Mouse (Mus musculus) lung, embryonic 15.5 days (tissue): ENCODE data around the gene Usp50. TPM values are rescaled to one million over a fixed set of nuclear protein-coding genes. Genes with fewer than 3 reads are reported as not detected.

ENCODE experiments used
- ATAC-seq: fragments of 200-750 bp; cut with Nextera tagmentation; 2 replicates; pipeline ENCODE4 v1.8.0; 2017; ENCODE audit warnings: moderate number of reproducible peaks, borderline replicate concordance; ENCODE audit not compliant: low FRiP score, low TSS enrichment; ENCODE audit errors: extremely low read depth
- H3K27ac ChIP-seq: fragments of 300-500 bp; sonication (generic); 2 replicates; pipeline ENCODE4 v1.5.1; 2015; ENCODE audit warnings: moderate library complexity, mild to moderate bottlenecking, inconsistent platforms
- H3K27me3 ChIP-seq: fragments of 300-500 bp; sonication (generic); 2 replicates; pipeline ENCODE4 v1.6.1; 2015; ENCODE audit warnings: inconsistent platforms
- H3K36me3 ChIP-seq: fragments of 300-500 bp; sonication (generic); 2 replicates; pipeline ENCODE4 v1.6.1; 2015; ENCODE audit warnings: inconsistent platforms
- H3K4me1 ChIP-seq: fragments of 300-500 bp; sonication (generic); 2 replicates; pipeline ENCODE4 v1.6.1; 2015; ENCODE audit warnings: inconsistent platforms
- H3K4me2 ChIP-seq: fragments of 300-500 bp; sonication (generic); 2 replicates; pipeline ENCODE4 v1.6.1; 2015; ENCODE audit warnings: inconsistent platforms, mild to moderate bottlenecking, moderate library complexity
- H3K4me3 ChIP-seq: fragments of 300-500 bp; sonication (generic); 2 replicates; pipeline ENCODE4 v1.5.1; 2015; ENCODE audit warnings: mild to moderate bottlenecking, inconsistent platforms
- H3K9ac ChIP-seq: fragments of 300-500 bp; sonication (generic); 2 replicates; pipeline ENCODE4 v1.6.1; 2015; ENCODE audit warnings: inconsistent platforms
- H3K9me3 ChIP-seq: fragments of 300-500 bp; sonication (generic); 2 replicates; pipeline ENCODE4 v1.6.1; 2016; ENCODE audit warnings: inconsistent platforms
- WGBS: fragments of 180-500 bp; shearing (Covaris S2); methylation state at CpG from one replicate; pipeline ENCODE4 v1.1.7; 2015; 5-methylcytosine and 5-hydroxymethylcytosine counted together
- polyA plus RNA-seq: library from polyadenylated mRNA; unstranded; fragments of >200 nt; fragmentation: Nextera tagmentation; extraction: Ambion mirVana; gene quantifications from 2 replicates; pipeline ENCODE4 v1.2.1, GENCODE M21; 2015

Usp50 gene
- polyA plus RNA-seq, 1 experiment from 2014 or later: 2.3 TPM

- WGBS: 74% methylated on average over 4 of the region's 4 CpGs
- H3K9ac ChIP-seq: no peak overlapping the region
- H3K27ac ChIP-seq: no peak overlapping the region
- H3K4me2 ChIP-seq: no peak overlapping the region
- no peaks in the 10 kb centered on the region for H3K9me3 ChIP-seq
- no peaks in the 10 kb centered on the region for H3K27me3 ChIP-seq
- no peaks in the 10 kb centered on the region for H3K4me1 ChIP-seq
- ATAC-seq: no peak
- no peaks in the 10 kb centered on the region for H3K36me3 ChIP-seq
- H3K4me3 ChIP-seq: no peak overlapping the region
These were observed 4.5 kb downstream of the Usp50 start for GRCm38 (mm10) chr2:126778806-126779205.

- no peak for ATAC-seq
- Histone ChIP-seq H3K4me1 (no peaks in the 10 kb centered on the region), H3K4me3 (no peak overlapping the region), H3K9ac (no peak overlapping the region), H3K4me2 (no peak overlapping the region), H3K9me3 (no peaks in the 10 kb centered on the region), H3K27ac (no peak overlapping the region), H3K36me3 (no peaks in the 10 kb centered on the region), H3K27me3 (no peaks in the 10 kb centered on the region)
- 21% methylated on average over 1 of the region's 1 CpGs for WGBS
These were observed 6.9 kb downstream of the Usp50 start for GRCm38 (mm10) chr2:126776416-126776815.

- no peak for ATAC-seq
- no peak overlapping the region for H3K27ac ChIP-seq
- H3K27me3 ChIP-seq: no peaks in the 10 kb centered on the region
- H3K4me3 ChIP-seq: no peak overlapping the region
- no peaks in the 10 kb centered on the region for H3K36me3 ChIP-seq
- no peaks in the 10 kb centered on the region for H3K9me3 ChIP-seq
- WGBS: 62% methylated on average over 4 of the region's 4 CpGs
- H3K4me2 ChIP-seq: no peak overlapping the region
- H3K9ac ChIP-seq: no peak overlapping the region
- no peaks in the 10 kb centered on the region for H3K4me1 ChIP-seq
These were observed 7.3 kb downstream of the Usp50 start for GRCm38 (mm10) chr2:126775951-126776350.

- Histone ChIP-seq H3K4me2 (no peak overlapping the region), H3K4me3 (no peak overlapping the region), H3K27me3 (no peaks in the 10 kb centered on the region), H3K9ac (no peak overlapping the region), H3K9me3 (no peaks in the 10 kb centered on the region), H3K36me3 (no peaks in the 10 kb centered on the region), H3K27ac (no peak overlapping the region), H3K4me1 (no peaks in the 10 kb centered on the region)
- no peak for ATAC-seq
- 84% methylated on average over 5 of the region's 5 CpGs for WGBS
These were observed 11.1 kb downstream of the Usp50 start for GRCm38 (mm10) chr2:126772217-126772616.

- Histone ChIP-seq H3K36me3 (no peaks in the 10 kb centered on the region), H3K27ac (no peak overlapping the region), H3K9ac (no peak overlapping the region), H3K4me1 (no peaks in the 10 kb centered on the region), H3K4me2 (no peak overlapping the region), H3K27me3 (no peaks in the 10 kb centered on the region), H3K9me3 (no peaks in the 10 kb centered on the region), H3K4me3 (no peak overlapping the region)
- 60% methylated on average over 19 of the region's 19 CpGs for WGBS
- no peak for ATAC-seq
These were observed 13.7 kb downstream of the Usp50 start for GRCm38 (mm10) chr2:126769431-126770181.

- no peak for ATAC-seq
- WGBS: 61% methylated on average over 4 of the region's 4 CpGs
These were observed 15.1 kb downstream of the Usp50 start for GRCm38 (mm10) chr2:126768194-126768593.

GRCm38 (mm10) chr2:126767599-126767998, 15.7 kb downstream of the Usp50 start:
- Histone ChIP-seq H3K4me2 (no peak overlapping the region), H3K27me3 (no peaks in the 10 kb centered on the region), H3K9ac (no peak overlapping the region), H3K4me3 (no peak overlapping the region), H3K9me3 (no peaks in the 10 kb centered on the region), H3K36me3 (peaks cover 2% of the 10 kb centered on the region; the same call in 1 of the 2 replicates), H3K4me1 (no peaks in the 10 kb centered on the region), H3K27ac (no peak overlapping the region)
- WGBS: 95% methylated on average over 3 of the region's 3 CpGs
- no peak for ATAC-seq

More at GRCm38 (mm10) chr2:126768194-126768593, 15.1 kb downstream of the Usp50 start:
- H3K9ac ChIP-seq: no peak overlapping the region
- H3K4me1 ChIP-seq: no peaks in the 10 kb centered on the region
- H3K9me3 ChIP-seq: no peaks in the 10 kb centered on the region
- H3K4me2 ChIP-seq: no peak overlapping the region
- no peaks in the 10 kb centered on the region for H3K27me3 ChIP-seq
- no peaks in the 10 kb centered on the region for H3K36me3 ChIP-seq
- H3K27ac ChIP-seq: no peak overlapping the region
- no peak overlapping the region for H3K4me3 ChIP-seq

- H3K4me2 ChIP-seq: no peak overlapping the region
- no peaks in the 10 kb centered on the region for H3K4me1 ChIP-seq
- H3K27ac ChIP-seq: no peak overlapping the region
- 39% methylated on average over 11 of the region's 11 CpGs for WGBS
- H3K27me3 ChIP-seq: no peaks in the 10 kb centered on the region
- H3K36me3 ChIP-seq: peaks cover 18% of the 10 kb centered on the region; the same call in 1 of the 2 replicates
- H3K9ac ChIP-seq: no peak overlapping the region
- no peak for ATAC-seq
- no peak overlapping the region for H3K4me3 ChIP-seq
- no peaks in the 10 kb centered on the region for H3K9me3 ChIP-seq
These were observed 17.2 kb downstream of the Usp50 start for GRCm38 (mm10) chr2:126765867-126766582.

GRCm38 (mm10) chr2:126759351-126759750, 23.9 kb downstream of the Usp50 start:
- H3K4me2 ChIP-seq: no peak overlapping the region
- ATAC-seq: no peak
- H3K36me3 ChIP-seq: peaks cover 76% of the 10 kb centered on the region
- H3K27me3 ChIP-seq: no peaks in the 10 kb centered on the region
- WGBS: 91% methylated on average over 7 of the region's 7 CpGs
- no peak overlapping the region for H3K4me3 ChIP-seq
- no peak overlapping the region for H3K27ac ChIP-seq
- H3K9ac ChIP-seq: no peak overlapping the region
- H3K4me1 ChIP-seq: no peaks in the 10 kb centered on the region
- H3K9me3 ChIP-seq: no peaks in the 10 kb centered on the region

- Histone ChIP-seq H3K9me3 (no peaks in the 10 kb centered on the region), H3K36me3 (peaks cover 75% of the 10 kb centered on the region), H3K27ac (no peak overlapping the region), H3K9ac (no peak overlapping the region), H3K4me3 (no peak overlapping the region), H3K4me2 (no peak overlapping the region), H3K4me1 (no peaks in the 10 kb centered on the region), H3K27me3 (no peaks in the 10 kb centered on the region)
- ATAC-seq: no peak
- WGBS: 95% methylated on average over 6 of the region's 6 CpGs
These were observed 27.6 kb downstream of the Usp50 start for GRCm38 (mm10) chr2:126755664-126756063.

GRCm38 (mm10) chr2:126743389-126743788, 39.9 kb downstream of the Usp50 start:
- Histone ChIP-seq H3K4me2 (no peak overlapping the region), H3K27ac (no peak overlapping the region), H3K4me1 (no peaks in the 10 kb centered on the region), H3K36me3 (peaks cover 68% of the 10 kb centered on the region), H3K9ac (no peak overlapping the region), H3K9me3 (no peaks in the 10 kb centered on the region), H3K4me3 (no peak overlapping the region), H3K27me3 (no peaks in the 10 kb centered on the region)
- WGBS: 77% methylated on average over 5 of the region's 5 CpGs
- ATAC-seq: no peak

GRCm38 (mm10) chr2:126740314-126740713, 43.0 kb downstream of the Usp50 start:
- H3K9me3 ChIP-seq: no peaks in the 10 kb centered on the region
- H3K4me2 ChIP-seq: no peak overlapping the region
- no peak overlapping the region for H3K27ac ChIP-seq
- H3K36me3 ChIP-seq: peaks cover 66% of the 10 kb centered on the region
- ATAC-seq: no peak
- 64% methylated on average over 2 of the region's 2 CpGs for WGBS
- H3K9ac ChIP-seq: no peak overlapping the region
- H3K4me3 ChIP-seq: no peak overlapping the region
- H3K27me3 ChIP-seq: no peaks in the 10 kb centered on the region
- H3K4me1 ChIP-seq: no peaks in the 10 kb centered on the region
